Mouse (Mus musculus) gastrocnemius, postnatal 4 days (tissue): Measurements from ENCODE around the gene Fbxo21. TPM values are rescaled to one million over a fixed set of nuclear protein-coding genes. Genes with fewer than 3 reads are reported as not detected.

Source experiments
- DNase-seq, 2 experiments: peaks; one replicate each; pipeline ENCODE4 v3.0.0; 2021 to 2022; ENCODE audit warnings: low spot score in 2 of 2, mixed read lengths in 2 of 2
- long read RNA-seq, 2 experiments: library from polyadenylated mRNA; stranded (forward); transcript quantifications; one replicate each; pipeline ENCODE4 v2.0.0; 2021
- total RNA-seq, 2 experiments: library from RNA; stranded (reverse); gene quantifications; 2 replicates each; pipeline ENCODE4 v1.2.3; 2021

Fbxo21 gene
- 10 to 100 TPM; 32.6 to 35.3 TPM for total RNA-seq
- long read RNA-seq, experiment 1, transcript Fbxo21-206 (12 exons, 3,959 nt) = minor isoform, 23 of 76 reads
- long read RNA-seq, experiment 1, transcript Fbxo21-201 (12 exons, 3,883 nt) = major isoform, 41 of 76 reads
- long read RNA-seq, experiment 1, partial matches to known transcripts = 6 of 76 reads
- long read RNA-seq, experiment 1, other reads (novel, unspliced or antisense) = 6 of 76 reads
- long read RNA-seq, experiment 2, transcript Fbxo21-201 (12 exons, 3,883 nt) = major isoform, 54 of 95 reads
- long read RNA-seq, experiment 2, transcript Fbxo21-206 (12 exons, 3,959 nt) = minor isoform, 28 of 95 reads
- long read RNA-seq, experiment 2, partial matches to known transcripts = 5 of 95 reads
- long read RNA-seq, experiment 2, other reads (novel, unspliced or antisense) = 8 of 95 reads

DNA sequence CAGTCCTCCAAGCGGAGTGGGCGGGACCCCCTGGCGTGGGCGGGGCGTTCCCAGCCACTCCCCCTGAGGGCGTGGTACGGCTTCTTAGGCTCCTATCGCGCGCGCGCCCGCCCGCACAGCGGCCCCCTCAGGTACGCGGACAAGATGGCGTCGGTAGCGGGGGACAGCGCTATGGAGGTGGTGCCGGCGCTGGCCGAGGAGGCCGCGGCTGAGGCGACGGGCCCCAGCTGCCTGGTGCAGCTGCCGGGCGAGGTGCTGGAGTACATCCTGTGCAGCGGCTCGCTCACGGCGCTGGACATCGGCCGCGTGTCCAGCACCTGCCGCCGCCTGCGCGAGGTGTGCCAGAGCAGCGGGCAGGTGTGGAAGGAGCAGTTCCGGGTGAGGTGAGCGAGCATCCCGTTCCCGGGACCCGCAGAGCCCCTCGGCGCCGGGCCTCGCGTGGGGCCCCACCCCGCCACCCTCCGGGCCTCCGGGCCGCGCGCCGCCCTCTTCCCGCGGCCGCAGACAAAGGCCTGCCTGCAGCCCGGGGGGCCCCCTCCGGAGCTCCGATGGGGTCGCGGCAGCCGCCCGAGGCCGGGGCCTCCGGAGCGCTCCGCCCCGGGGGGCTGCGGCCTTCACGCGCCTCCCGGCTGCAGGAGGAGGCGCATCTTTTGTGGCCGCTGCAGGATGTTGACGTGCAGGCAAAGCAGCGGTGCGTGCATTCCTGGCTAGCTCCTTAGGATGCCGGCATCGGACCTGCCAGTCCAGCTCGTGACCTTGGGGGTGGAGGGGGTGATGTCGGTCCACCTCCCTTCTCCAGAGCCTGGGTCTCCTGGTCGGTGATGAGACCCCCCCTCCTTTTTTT is at the start of gene Fbxo21:
Fbxo21 (plus strand) TSS at position 74 of the 844 bp plus-strand sequence.
- DNase-seq = peak; percentile 94 to 96

- no peak for DNase-seq
Observed at GRCm38 (mm10) chr5:117928553-117928952, 48.0 kb upstream of the Fbxo21 start.

DNA sequence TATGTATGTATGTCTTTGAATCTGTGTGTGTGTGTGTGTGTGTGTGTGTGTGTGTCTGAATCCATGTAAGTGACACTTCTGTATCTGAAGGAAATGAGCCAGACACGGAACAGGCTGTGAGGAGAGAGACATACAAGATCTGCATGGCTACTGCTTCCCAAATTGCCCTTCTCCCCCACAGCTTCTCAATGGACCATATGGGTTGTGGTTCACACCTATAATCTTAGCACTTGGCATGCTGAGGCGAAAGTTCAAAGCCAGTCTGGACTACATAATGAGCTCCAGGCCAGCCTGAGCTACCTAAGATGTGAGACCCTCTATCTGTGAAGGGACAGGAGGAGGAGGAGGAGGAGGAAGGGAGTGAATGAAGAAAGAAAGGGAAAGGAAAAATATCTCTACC is 44.3 kb upstream of the Fbxo21 start:
- no peak for DNase-seq

GRCm38 (mm10) chr5:117932862-117933261 is 43.7 kb upstream of the Fbxo21 start:
- peak; percentile 87 for DNase-seq

DNA sequence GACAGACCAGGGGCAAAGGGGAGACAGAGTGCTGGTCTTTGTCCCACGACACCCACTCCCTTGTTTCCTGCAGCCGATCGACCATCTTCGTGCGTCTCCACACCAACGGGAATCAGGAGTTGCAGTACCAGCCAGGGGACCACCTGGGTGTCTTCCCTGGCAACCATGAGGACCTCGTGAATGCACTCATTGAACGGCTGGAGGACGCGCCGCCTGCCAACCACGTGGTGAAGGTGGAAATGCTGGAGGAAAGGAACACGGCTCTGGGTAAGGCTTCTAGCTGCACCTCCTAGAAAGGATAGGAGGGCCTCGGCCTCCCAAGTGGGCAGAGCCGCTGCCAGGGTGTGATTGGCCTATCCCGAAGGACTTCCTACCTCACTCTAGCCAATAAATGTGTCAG is 40.2 kb upstream of the Fbxo21 start:
- no peak for DNase-seq

DNA sequence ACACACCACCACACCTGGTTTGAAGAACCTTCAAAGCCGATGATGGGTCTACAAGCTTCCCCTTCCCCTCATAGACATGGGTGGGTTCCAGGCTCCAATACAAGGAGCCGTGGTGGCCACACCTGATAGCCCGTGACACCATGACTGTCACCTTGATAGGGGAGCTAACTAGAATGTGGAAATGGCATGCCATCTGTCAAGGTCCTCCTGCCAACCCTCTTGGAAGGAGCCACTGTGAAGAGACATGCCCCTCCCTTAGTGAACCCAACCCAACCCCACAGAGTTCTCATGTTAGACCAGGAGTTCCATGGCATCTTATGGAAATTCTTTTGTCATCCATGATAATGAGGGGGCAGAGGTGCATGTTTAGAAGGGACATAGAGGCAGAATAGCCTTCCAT is 39.3 kb upstream of the Fbxo21 start:
- DNase-seq = no peak

GRCm38 (mm10) chr5:117938182-117938581 is 38.3 kb upstream of the Fbxo21 start:
- DNase-seq = peak; percentile 27 to 56

DNA sequence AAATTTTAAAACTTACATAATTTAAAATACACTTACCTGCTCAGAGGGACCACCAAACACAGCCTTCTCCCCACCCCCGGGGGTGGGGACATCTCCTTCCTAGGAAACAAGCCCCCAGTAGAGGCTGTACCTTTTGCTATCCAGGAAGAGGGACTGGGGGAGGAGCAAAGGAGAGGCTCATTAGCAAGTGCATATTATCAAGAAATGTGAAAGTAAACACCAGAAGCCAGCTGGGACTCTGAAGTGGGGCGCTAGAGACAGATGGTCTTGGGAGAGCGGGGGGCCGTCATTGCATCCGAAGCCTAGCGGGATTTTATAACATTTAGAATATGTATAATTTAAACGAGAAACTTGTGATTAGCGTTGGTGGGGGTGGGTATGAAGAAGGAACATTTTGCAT is 37.1 kb upstream of the Fbxo21 start:
- no peak for DNase-seq

DNA sequence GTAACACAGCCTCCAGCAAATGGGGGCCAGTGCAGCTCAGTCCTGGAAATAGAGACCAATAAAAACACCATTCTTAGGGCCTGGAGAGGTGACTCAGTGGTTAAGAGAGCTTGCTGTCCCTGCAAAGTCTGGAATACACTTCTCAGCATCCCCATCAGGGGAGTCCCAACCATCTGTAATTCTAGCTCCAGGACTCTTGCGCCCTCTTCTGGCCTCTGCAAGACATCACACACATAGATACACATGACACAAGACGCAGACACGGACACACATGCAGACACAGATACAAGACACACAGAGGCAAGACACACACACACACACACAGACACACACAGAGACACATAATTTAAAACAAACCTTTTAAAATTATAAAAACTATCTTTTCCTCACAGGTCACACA is 35.0 kb upstream of the Fbxo21 start:
- DNase-seq = no peak

- no peak for DNase-seq
Observed at GRCm38 (mm10) chr5:117946605-117947004, 29.9 kb upstream of the Fbxo21 start.

DNA sequence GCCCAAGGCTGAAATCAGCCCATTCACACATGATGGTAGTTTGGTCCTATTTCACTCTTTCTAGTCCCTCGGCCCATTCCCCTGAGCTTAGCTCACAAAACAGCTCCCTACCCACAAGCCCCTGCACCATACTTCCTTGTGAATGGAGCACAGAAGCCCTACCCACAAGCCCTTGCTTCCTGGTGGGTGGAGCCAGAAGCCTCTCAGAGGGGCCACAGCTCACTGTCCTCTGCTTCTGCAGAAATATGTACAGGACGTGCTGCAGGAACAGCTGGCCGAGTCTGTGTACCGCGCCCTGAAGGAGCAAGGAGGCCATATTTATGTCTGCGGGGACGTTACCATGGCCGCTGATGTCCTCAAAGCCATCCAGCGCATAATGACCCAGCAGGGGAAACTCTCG is 27.1 kb upstream of the Fbxo21 start:
- no peak for DNase-seq

DNA sequence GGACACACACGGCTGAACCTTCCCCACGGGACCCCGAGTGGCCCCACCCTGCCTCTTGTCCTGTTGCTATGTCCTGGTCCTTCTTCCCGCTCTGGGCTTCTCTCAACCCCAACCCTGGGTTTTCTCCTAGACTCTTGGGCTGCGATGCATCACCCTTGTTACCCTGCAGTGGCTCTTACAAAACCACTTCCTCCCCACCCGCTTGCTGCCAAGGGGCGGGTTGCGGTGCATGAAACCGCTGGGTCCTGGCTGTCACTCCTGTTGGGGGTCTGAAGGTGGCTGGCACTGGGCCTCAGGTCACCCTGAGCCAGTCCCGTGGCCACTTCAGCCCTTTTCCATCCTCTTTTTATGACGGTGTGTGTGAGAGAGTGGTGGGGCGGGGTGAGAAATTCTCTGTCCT is 22.6 kb upstream of the Fbxo21 start:
- no peak for DNase-seq

GRCm38 (mm10) chr5:117954429-117954828 is 22.1 kb upstream of the Fbxo21 start:
- DNase-seq = no peak

DNA sequence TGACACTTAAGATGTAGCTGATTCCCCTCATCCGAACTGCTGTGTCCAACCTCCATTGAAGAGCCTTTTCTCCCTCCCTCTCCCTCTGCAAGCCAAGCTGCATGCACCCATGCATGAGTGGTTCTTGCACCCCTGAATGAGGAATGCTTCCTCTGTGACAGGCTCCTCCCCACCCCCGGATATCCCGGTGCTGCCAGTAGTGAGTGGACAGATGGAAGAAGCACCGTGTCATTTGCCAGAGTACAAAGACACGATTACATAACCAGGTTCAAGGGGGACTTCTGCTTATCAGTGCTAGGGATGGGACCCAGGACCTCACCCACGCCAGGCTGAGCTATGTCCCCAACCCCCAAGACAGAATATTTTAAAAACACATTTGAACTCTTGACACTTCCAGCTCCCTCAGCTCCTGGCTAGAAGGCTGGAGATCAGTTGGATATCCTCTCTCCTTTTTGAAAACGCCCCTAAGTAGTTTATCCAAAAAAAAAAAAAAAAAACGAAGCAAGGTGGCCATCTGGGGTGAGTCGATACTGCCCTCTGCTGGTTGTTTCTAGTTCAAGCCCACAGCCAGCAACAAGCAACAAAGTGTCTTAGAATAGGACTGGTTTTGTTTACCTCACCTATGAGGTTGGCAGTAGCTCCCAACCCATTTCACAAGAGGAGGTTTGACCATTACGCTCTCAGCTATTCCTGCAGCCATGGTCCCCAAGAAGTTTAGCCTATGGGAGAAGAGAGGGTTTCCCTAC is 20.7 kb upstream of the Fbxo21 start:
- no peak for DNase-seq

DNA sequence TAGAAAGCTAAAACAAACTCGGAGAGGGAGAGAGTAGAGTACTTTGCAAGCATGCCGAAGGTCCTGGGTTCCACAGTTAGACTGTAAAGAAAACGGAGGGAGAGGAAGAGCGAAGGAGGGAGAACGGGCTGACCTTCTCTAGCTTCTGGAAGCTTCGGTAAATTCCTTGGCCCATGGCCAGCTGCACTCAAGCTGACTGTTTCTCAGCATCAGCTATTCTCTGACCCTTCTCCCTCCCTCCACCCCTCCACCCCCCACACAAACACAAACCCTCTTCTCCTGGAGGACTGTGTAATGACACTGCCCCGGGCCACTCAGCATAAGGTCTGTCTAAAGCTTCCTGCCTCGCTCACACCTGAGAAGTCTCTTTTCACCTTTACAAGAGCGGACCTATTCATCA is 11.8 kb upstream of the Fbxo21 start:
- no peak for DNase-seq

GRCm38 (mm10) chr5:117966956-117967355 is 9.6 kb upstream of the Fbxo21 start:
- no peak for DNase-seq

DNA sequence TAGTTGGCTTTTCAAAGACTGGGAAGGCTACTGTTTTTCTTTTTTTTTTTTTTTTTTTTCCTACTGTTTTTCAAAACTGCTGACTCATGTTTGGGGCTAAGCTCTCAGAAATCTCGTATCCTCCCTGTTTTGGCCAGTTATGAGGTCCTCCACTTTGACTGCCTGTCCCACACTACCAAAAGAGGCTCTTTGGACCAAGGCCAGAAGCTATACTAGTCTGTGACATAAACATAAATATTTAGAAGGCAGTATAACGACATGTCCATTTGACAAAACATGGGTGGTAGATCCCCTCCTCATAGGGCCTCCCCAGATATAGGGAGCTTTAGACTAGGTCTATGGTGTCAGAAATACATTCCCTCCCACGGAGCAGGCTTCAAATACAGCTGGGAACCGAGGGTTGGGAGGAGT is 8.9 kb upstream of the Fbxo21 start:
- DNase-seq = no peak

- no peak for DNase-seq
Observed at GRCm38 (mm10) chr5:117969681-117970427, 6.7 kb upstream of the Fbxo21 start.

- DNase-seq = no peak
Observed at GRCm38 (mm10) chr5:117976263-117976656, 270 bp upstream of the Fbxo21 start.

DNA sequence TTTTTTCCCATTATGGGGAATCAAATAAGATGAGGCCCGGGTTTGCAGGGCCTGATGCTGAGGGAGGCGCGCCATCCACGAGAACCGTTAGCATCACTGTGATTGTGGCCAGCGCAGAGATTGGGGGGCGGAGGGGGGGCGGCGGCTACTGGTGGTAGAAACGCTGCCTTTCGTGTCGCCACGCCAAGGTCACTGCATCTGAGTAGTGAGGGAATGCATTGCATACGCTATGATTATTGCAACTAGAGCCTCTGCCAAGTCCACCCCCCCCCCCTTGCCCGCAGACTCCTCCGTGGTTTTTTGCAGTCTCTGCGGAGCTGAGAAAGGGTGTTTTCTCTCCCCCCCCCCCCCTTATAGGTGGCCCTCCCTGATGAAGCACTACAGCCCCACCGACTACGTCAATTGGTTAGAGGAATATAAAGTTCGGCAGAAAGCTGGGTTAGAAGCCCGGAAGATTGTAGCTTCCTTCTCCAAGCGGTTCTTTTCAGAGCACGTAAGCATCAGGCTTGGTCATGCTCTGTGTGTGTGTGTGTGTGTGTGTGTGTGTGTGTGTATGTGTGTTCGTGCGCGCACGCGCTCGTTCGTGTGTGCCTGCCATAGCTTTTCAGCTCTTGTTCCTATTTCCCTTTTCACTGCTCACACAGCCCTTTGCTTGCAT is 1.1 kb downstream of the Fbxo21 start:
- no peak for DNase-seq
